Mouse (Mus musculus) cerebellum, adult 2 months (tissue): ENCODE data around the gene Igsf11. TPM values are rescaled to one million over a fixed set of nuclear protein-coding genes. Genes with fewer than 3 reads are reported as not detected.

Experiments
- DNase-seq, 2 experiments: peaks; one replicate each; pipeline ENCODE4 v3.0.0; 2021
- H3K27ac ChIP-seq: fragments of 200-500 bp; 2 replicates; pipeline ENCODE4 v1.5.1; 2012; ENCODE audit warnings: low read length, control low read depth, inconsistent platforms; ENCODE audit not compliant: insufficient read depth
- H3K27me3 ChIP-seq: fragments of 200-500 bp; 2 replicates; pipeline ENCODE4 v1.6.1; 2012; ENCODE audit warnings: inconsistent platforms, mild to moderate bottlenecking, low read length, moderate library complexity; ENCODE audit not compliant: control insufficient read depth, insufficient read depth
- H3K4me1 ChIP-seq: fragments of 200-500 bp; 2 replicates; pipeline ENCODE4 v1.6.1; 2011; ENCODE audit warnings: low read length; ENCODE audit not compliant: control insufficient read depth, insufficient read depth
- H3K4me3 ChIP-seq: fragments of 200-500 bp; replicated peaks from 2 replicates; pipeline ENCODE3; 2011; ENCODE audit warnings: mild to moderate bottlenecking, low read depth, low read length, control low read depth; ENCODE audit not compliant: insufficient read depth
- CTCF ChIP-seq: fragments of 200-500 bp; IDR thresholded peaks from 2 replicates; pipeline ENCODE4 v1.5.1; 2011; ENCODE audit warnings: low read depth, mild to moderate bottlenecking, control low read depth, low read length, moderate library complexity, borderline replicate concordance; ENCODE audit not compliant: insufficient read depth
- POLR2A ChIP-seq: fragments of 200-500 bp; IDR thresholded peaks from 2 replicates; pipeline ENCODE4 v1.6.1; 2011; ENCODE audit warnings: low read length, control low read depth, borderline replicate concordance; ENCODE audit not compliant: insufficient read depth
- WGBS: fragments of 180-500 bp; shearing (Covaris S2); methylation state at CpG from one replicate; pipeline ENCODE4 v1.1.7; 2018; 5-methylcytosine and 5-hydroxymethylcytosine counted together
- polyA plus RNA-seq: library from polyadenylated mRNA; depleted of rRNA; stranded (reverse); fragments of >200 nt; gene quantifications from 2 replicates; pipeline ENCODE4 v1.2.3, GENCODE M21; 2012

Igsf11 gene
- polyA plus RNA-seq, 1 experiment: 20.1 TPM

- H3K4me1 ChIP-seq: no peaks in the 10 kb centered on the region
- H3K4me3 ChIP-seq: no peak overlapping the region
- WGBS: 35% methylated on average over 6 of the region's 6 CpGs
- H3K27me3 ChIP-seq: no peaks in the 10 kb centered on the region; the same call in 1 of the 2 replicates
- TF ChIP-seq CTCF (no peak), POLR2A (no peak)
- H3K27ac ChIP-seq: no peak overlapping the region
- DNase-seq: peak in 1 of 2 experiments; percentile 59
Measured at GRCm38 (mm10) chr16:38941275-38941674, 48.8 kb downstream of the Igsf11 start.

- Histone ChIP-seq H3K27me3 (no peaks in the 10 kb centered on the region; the same call in 1 of the 2 replicates), H3K4me3 (no peak overlapping the region), H3K27ac (peak overlapping the region; percentile 38; the same call in 1 of the 2 replicates), H3K4me1 (no peaks in the 10 kb centered on the region; the same call in 1 of the 2 replicates)
- no peak for TF ChIP-seq POLR2A
- TF ChIP-seq CTCF: no peak
- 80% methylated on average over 5 of the region's 5 CpGs for WGBS
- no peak for DNase-seq
Measured at GRCm38 (mm10) chr16:38943706-38944550, 51.5 kb downstream of the Igsf11 start.

GRCm38 (mm10) chr16:38945111-38945510, 52.6 kb downstream of the Igsf11 start:
- 73% methylated on average over 7 of the region's 7 CpGs for WGBS
- TF ChIP-seq POLR2A (no peak), CTCF (no peak)
- DNase-seq: no peak
- Histone ChIP-seq H3K4me3 (no peak overlapping the region), H3K27ac (no peak overlapping the region; the same call in 1 of the 2 replicates), H3K27me3 (no peaks in the 10 kb centered on the region; the same call in 1 of the 2 replicates), H3K4me1 (no peaks in the 10 kb centered on the region; the same call in 1 of the 2 replicates)

- Histone ChIP-seq H3K4me3 (no peak overlapping the region), H3K27me3 (no peaks in the 10 kb centered on the region; the same call in 1 of the 2 replicates), H3K4me1 (no peaks in the 10 kb centered on the region; the same call in 1 of the 2 replicates), H3K27ac (no peak overlapping the region; the same call in 1 of the 2 replicates)
- no peak for TF ChIP-seq CTCF
- peak in 1 of 2 experiments; percentile 36 for DNase-seq
- 87% methylated on average over 10 of the region's 10 CpGs for WGBS
Measured at GRCm38 (mm10) chr16:38945581-38945981, 53.1 kb downstream of the Igsf11 start.

GRCm38 (mm10) chr16:38946453-38946852, 54.0 kb downstream of the Igsf11 start:
- no peaks in the 10 kb centered on the region; the same call in 1 of the 2 replicates for H3K27me3 ChIP-seq
- no peak for DNase-seq
- 41% methylated on average over 7 of the region's 7 CpGs for WGBS
- H3K27ac ChIP-seq: no peak overlapping the region; the same call in 1 of the 2 replicates
- no peak overlapping the region for H3K4me3 ChIP-seq
- no peaks in the 10 kb centered on the region; the same call in 1 of the 2 replicates for H3K4me1 ChIP-seq
- TF ChIP-seq POLR2A: no peak
- no peak for TF ChIP-seq CTCF

GRCm38 (mm10) chr16:38947141-38947879, 54.8 kb downstream of the Igsf11 start:
- peak overlapping the region; percentile 26; the same call in 1 of the 2 replicates for H3K27ac ChIP-seq
- WGBS: 84% methylated on average over 7 of the region's 7 CpGs
- H3K4me3 ChIP-seq: no peak overlapping the region
- H3K27me3 ChIP-seq: no peaks in the 10 kb centered on the region; the same call in 1 of the 2 replicates
- no peaks in the 10 kb centered on the region; the same call in 1 of the 2 replicates for H3K4me1 ChIP-seq
- no peak for DNase-seq
- TF ChIP-seq CTCF (no peak), POLR2A (no peak)

- no peaks in the 10 kb centered on the region; the same call in 1 of the 2 replicates for H3K27me3 ChIP-seq
- WGBS: 75% methylated on average over 5 of the region's 5 CpGs
- no peak for DNase-seq
- TF ChIP-seq POLR2A (no peak), CTCF (no peak)
- H3K27ac ChIP-seq: no peak overlapping the region
- H3K4me1 ChIP-seq: no peaks in the 10 kb centered on the region; the same call in 1 of the 2 replicates
- no peak overlapping the region for H3K4me3 ChIP-seq
Measured at GRCm38 (mm10) chr16:38948441-38948840, 56.0 kb downstream of the Igsf11 start.

- H3K4me3 ChIP-seq: no peak overlapping the region
- TF ChIP-seq CTCF (no peak), POLR2A (no peak)
- no peaks in the 10 kb centered on the region for H3K27me3 ChIP-seq
- WGBS: over 99% methylated on average over 3 of the region's 3 CpGs
- peaks cover 13% of the 10 kb centered on the region for H3K4me1 ChIP-seq
- DNase-seq: no peak
- no peak overlapping the region for H3K27ac ChIP-seq
Measured at GRCm38 (mm10) chr16:38952881-38953280, 60.4 kb downstream of the Igsf11 start.
